Mouse (Mus musculus) ES-Bruce4 (cell line): ENCODE measurements at regions not wholly inside any gene's neighbourhood (a gene's known extent, or its start where the extent isn't known, plus 50 kb on each side); places are given as distances from the start of the nearest gene placed in this dataset.

Experiments used
- H3K27ac ChIP-seq: 2 replicates; pipeline ENCODE4 v1.5.1; 2012; ENCODE audit warnings: low read length, inconsistent platforms; ENCODE audit not compliant: insufficient read depth
- H3K27me3 ChIP-seq: 2 replicates; pipeline ENCODE4 v1.6.1; 2012; ENCODE audit warnings: mild to moderate bottlenecking, low read length, inconsistent platforms; ENCODE audit not compliant: control insufficient read depth, poor library complexity, insufficient read depth, severe bottlenecking
- H3K36me3 ChIP-seq: 2 replicates; pipeline ENCODE4 v1.6.1; 2012; ENCODE audit warnings: inconsistent platforms, mild to moderate bottlenecking, low read length, moderate library complexity; ENCODE audit not compliant: control insufficient read depth, poor library complexity, insufficient read depth, severe bottlenecking
- H3K4me1 ChIP-seq: one replicate; pipeline ENCODE4 v1.8.1; 2011; ENCODE audit warnings: low read length; ENCODE audit not compliant: control insufficient read depth, insufficient read depth
- H3K4me3 ChIP-seq: 2 replicates; pipeline ENCODE4 v1.5.1; 2011; ENCODE audit warnings: low read depth, mild to moderate bottlenecking, low read length
- H3K9ac ChIP-seq: 2 replicates; pipeline ENCODE4 v1.6.1; 2012; ENCODE audit warnings: low read depth, mild to moderate bottlenecking, inconsistent platforms; ENCODE audit not compliant: poor library complexity, severe bottlenecking
- H3K9me3 ChIP-seq: replicated peaks from 2 replicates; pipeline ENCODE4 v1.6.1; 2012; ENCODE audit warnings: mild to moderate bottlenecking, low read length, inconsistent platforms; ENCODE audit not compliant: control insufficient read depth, poor library complexity, insufficient read depth, severe bottlenecking
- CTCF ChIP-seq: IDR thresholded peaks from one replicate; pipeline ENCODE4 v1.8.1; 2011; ENCODE audit warnings: low read depth, low read length
- EP300 ChIP-seq: IDR thresholded peaks from 2 replicates; pipeline ENCODE4 v1.6.1; 2011; ENCODE audit warnings: low read depth, low read length; ENCODE audit not compliant: insufficient read depth
- POLR2A ChIP-seq: IDR thresholded peaks from one replicate; pipeline ENCODE4 v1.8.1; 2011; ENCODE audit warnings: low read length; ENCODE audit not compliant: insufficient read depth

- H3K36me3 ChIP-seq, result no peaks in the 10 kb centered on the region
- TF ChIP-seq CTCF (no peak), EP300 (no peak), POLR2A (no peak)
- H3K4me3 ChIP-seq, result no peak overlapping the region
- H3K27ac ChIP-seq, result no peak overlapping the region
- H3K4me1 ChIP-seq, result no peaks in the 10 kb centered on the region
- no peak overlapping the region for H3K9ac ChIP-seq
- peaks cover 8% of the 10 kb centered on the region for H3K9me3 ChIP-seq
- no peaks in the 10 kb centered on the region for H3K27me3 ChIP-seq
Observed at GRCm38 (mm10) chr5:132643270-132643669, 100.1 kb upstream of the Auts2 start.

GRCm38 (mm10) chr5:132633198-132633884 lies 90.2 kb upstream of the Auts2 start:
- TF ChIP-seq EP300 (no peak), POLR2A (no peak), CTCF (no peak)
- H3K36me3 ChIP-seq, result no peaks in the 10 kb centered on the region

GRCm38 (mm10) chr5:132621751-132622150 lies 78.6 kb upstream of the Auts2 start:
- H3K4me3 ChIP-seq, result no peak overlapping the region
- no peak overlapping the region for H3K27ac ChIP-seq
- H3K27me3 ChIP-seq, result no peaks in the 10 kb centered on the region; the same call in 1 of the 2 replicates
- no peaks in the 10 kb centered on the region for H3K9me3 ChIP-seq
- no peaks in the 10 kb centered on the region for H3K36me3 ChIP-seq
- no peak overlapping the region for H3K9ac ChIP-seq
- TF ChIP-seq CTCF, result no peak
- TF ChIP-seq POLR2A, result no peak
- TF ChIP-seq EP300, result no peak
- H3K4me1 ChIP-seq, result no peaks in the 10 kb centered on the region

More at GRCm38 (mm10) chr5:132633198-132633884, 90.2 kb upstream of the Auts2 start:
- H3K27ac ChIP-seq, result no peak overlapping the region
- no peak overlapping the region for H3K9ac ChIP-seq
- H3K9me3 ChIP-seq, result 0 out of 2 replicates have a peak, but pooled peaks cover 8% of the 10 kb centered on the region
- H3K4me1 ChIP-seq, result peaks cover 1% of the 10 kb centered on the region
- no peak overlapping the region for H3K4me3 ChIP-seq
- no peaks in the 10 kb centered on the region for H3K27me3 ChIP-seq

GRCm38 (mm10) chr5:132617241-132617640 lies 74.1 kb upstream of the Auts2 start:
- no peaks in the 10 kb centered on the region for H3K4me1 ChIP-seq
- H3K36me3 ChIP-seq, result no peaks in the 10 kb centered on the region
- H3K9ac ChIP-seq, result no peak overlapping the region
- no peak overlapping the region for H3K4me3 ChIP-seq
- no peaks in the 10 kb centered on the region for H3K9me3 ChIP-seq
- H3K27me3 ChIP-seq, result no peaks in the 10 kb centered on the region; the same call in 1 of the 2 replicates
- H3K27ac ChIP-seq, result no peak overlapping the region
- TF ChIP-seq EP300, result no peak
- TF ChIP-seq CTCF, result peak; percentile 62

- no peaks in the 10 kb centered on the region for H3K4me1 ChIP-seq
- no peaks in the 10 kb centered on the region; the same call in 1 of the 2 replicates for H3K27me3 ChIP-seq
- no peak overlapping the region for H3K27ac ChIP-seq
- no peak overlapping the region for H3K4me3 ChIP-seq
- no peaks in the 10 kb centered on the region for H3K36me3 ChIP-seq
- TF ChIP-seq EP300 (no peak), POLR2A (no peak), CTCF (no peak)
- no peaks in the 10 kb centered on the region for H3K9me3 ChIP-seq
- no peak overlapping the region for H3K9ac ChIP-seq
Observed at GRCm38 (mm10) chr5:132609251-132609650, 66.1 kb upstream of the Auts2 start.

- H3K4me3 ChIP-seq, result no peak overlapping the region
- no peaks in the 10 kb centered on the region for H3K36me3 ChIP-seq
- H3K9me3 ChIP-seq, result no peaks in the 10 kb centered on the region
- no peaks in the 10 kb centered on the region for H3K4me1 ChIP-seq
- no peak overlapping the region for H3K9ac ChIP-seq
- H3K27me3 ChIP-seq, result no peaks in the 10 kb centered on the region; the same call in 1 of the 2 replicates
- TF ChIP-seq POLR2A (no peak), CTCF (no peak), EP300 (no peak)
- H3K27ac ChIP-seq, result no peak overlapping the region
Observed at GRCm38 (mm10) chr5:132606216-132606615, 63.1 kb upstream of the Auts2 start.
